Mouse (Mus musculus) stomach, postnatal 0 days (tissue): ENCODE results near the gene Eif2a.

Experiments used
- CTCF ChIP-seq: IDR thresholded peaks from 2 replicates; pipeline ENCODE4 v1.5.1; 2016; ENCODE audit warnings: antibody characterized with exemption, low read depth, mild to moderate bottlenecking, moderate library complexity
- EP300 ChIP-seq: optimal IDR thresholded peaks from 2 replicates; pipeline ENCODE3; 2016; ENCODE audit warnings: antibody characterized with exemption

- TF ChIP-seq CTCF (no peak), EP300 (no peak)
Measured at GRCm38 (mm10) chr3:58504676-58505075, 20.9 kb upstream of the Eif2a start.
